Mouse (Mus musculus) frontal cortex, adult (tissue): ENCODE data around the gene Gal.
A peak's percentile ranks its signal among the peaks of the same experiment; 100 is the strongest.

Experiments used
- ATAC-seq: cut with Nextera tagmentation; 2 replicates; pipeline ENCODE4 v1.9.2; 2017; ENCODE audit warnings: mild to moderate bottlenecking, moderate library complexity, mixed read lengths; ENCODE audit not compliant: low TSS enrichment

Gene Gal

DNA sequence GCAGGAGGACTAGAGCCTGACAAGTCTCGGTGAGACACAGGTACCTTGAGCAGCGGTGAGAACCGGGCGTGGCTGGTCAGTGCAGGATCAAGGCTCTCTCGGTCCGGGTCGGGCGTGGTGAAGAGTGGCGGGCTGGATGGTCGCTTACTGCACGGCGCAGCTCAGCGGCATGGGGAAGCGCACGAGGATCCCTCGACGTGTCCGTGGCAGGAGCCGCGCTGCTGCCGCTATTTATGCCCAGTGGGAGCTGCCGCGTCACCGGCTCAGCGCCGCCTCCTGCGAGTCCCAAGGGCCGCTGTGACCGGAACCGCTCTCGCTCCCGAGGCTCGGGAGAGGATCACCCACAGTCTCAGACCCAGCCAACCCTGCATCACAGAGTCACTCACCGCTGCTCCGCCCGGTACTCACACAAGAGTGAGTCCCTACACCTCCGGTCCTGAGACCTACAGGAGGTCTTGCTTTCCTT, at the start of gene Gal:
TSS of gene Gal (minus strand) at position 277 of the 466 bp plus-strand sequence.
- no peak; the same call in 1 of the 2 replicates for ATAC-seq

DNA sequence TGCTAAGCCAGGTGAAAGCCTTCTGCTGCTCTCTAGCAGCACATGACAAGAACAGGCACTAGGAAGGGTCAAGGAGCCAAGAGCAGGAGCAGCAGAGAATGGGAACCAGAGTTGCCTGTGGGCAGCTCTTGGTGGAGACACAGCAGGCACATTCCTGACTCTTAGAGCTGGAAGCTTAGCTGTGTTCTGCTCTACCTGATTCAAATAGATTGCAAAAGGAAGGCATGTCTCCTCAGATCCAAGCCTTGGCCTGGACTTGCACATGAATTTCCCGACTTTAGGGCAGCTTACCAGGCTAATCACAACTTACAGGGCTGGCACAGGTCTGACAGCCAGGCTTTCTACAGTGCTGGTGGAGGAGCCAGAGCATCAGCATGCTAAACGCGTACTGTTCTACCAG, 45.6 kb upstream of the Gal start:
- ATAC-seq, result no peak

DNA sequence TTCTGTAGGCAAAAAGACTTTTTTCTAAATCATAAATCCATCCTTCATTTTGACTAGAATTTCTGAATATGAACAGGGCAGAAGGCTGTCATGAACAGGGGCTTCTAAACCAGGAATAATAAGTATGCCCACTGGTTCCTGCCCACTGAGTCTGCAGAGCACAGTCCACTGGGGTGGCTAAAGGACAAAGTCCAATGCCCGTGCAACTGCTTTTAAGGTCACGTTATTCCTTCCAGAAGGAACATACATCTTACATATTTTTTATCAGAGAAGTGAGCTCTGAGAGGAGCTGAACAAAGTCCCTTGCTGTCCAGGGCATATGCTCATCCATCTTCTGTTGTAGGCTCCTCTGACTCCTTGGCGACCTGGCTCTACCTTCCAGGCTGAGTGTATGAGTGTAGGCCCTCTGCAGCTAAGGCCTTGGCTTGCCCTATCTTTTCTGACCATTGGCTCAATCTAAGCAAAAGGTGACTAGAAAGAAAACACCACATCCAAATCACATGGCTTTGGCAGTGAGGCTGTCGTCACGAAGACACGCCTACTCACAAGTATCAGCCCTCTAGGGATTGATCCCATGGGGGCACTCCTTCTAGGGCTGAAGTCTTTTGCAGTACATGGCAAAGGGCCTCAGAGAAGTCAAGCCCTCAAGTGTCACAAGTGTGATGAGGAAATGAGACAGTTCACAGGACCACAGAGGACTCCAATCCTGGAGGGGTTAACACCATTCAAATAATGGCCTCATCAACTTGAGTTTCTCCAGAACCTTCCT, 44.2 kb upstream of the Gal start:
- no peak for ATAC-seq

DNA sequence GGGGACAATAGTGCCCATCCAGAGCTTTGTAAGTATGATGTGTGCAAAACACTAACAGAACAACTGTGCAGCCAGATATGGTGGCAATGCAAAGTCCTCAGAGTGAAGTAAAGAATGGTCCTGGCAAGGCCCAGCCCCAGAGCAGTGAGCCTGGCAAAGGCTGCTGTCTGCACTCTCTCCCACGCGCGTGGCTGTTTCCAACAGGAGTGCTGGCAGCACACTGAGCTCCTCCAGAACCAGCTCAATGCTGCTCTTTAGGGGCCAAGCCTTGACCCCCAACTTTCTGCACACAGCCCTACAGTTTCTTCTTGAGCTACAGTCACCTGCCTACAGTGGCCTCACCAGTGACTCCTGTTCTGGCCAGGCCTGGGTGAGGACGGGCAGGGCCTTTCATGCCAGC, 43.4 kb upstream of the Gal start:
- peak; percentile 38; the same call in 1 of the 2 replicates for ATAC-seq

DNA sequence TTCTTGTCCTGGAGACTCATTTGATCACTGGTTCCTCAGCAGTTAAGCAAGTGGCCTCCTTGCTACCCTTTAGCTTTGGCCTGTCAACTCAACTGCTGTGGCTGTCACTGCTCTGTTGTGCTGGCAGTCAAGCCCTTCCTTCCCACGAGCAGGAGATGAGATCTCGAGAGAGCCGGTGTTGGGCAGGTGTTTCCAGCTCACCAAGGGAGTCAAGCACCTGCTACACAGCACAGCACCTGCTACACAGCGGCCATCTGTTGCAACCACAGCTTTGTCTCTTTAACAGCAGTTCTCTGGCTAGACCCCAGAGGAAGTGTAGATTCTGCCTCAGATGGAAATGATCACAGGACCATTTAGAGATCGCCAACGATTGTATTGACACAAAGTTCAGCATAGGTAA, 37.3 kb upstream of the Gal start:
- ATAC-seq, result no peak

DNA sequence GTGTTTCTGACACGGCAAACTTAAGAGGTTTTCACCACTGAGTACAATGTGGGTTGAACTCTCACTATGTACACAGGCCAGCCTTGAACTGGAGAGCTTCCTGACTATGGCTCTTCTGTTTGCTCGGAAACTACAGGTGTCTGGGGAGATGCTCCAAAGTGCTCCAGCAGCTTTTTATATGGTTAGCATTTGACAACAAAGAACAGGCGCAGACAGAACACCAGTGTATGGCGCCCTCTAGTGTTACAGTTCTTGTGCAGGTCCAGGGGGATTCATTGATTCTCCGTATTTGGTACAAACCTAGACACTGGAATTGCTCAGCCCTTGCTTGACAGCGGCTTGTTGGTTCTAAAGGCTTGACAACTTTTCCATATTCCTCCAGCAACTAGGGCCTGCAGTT, 36.8 kb upstream of the Gal start:
- ATAC-seq, result peak; percentile 82

DNA sequence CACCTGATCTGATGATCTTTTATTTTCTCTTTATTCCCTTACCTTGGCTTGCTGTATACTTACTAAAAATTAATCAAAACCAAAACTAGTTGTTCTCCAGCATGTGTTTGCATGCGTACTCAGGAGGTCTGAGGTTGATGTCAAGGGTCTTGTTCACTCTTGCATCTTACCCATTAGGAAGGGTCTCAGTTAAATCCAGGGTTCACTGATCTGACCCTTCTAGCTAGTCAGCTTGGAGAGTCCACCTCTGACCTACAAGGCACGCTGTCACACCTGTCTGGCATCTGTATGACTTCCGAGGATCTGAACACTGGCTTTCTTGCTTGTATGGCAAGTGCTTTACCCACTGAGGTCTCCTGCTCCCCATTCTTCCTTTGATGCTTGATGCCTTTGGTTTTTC, 36.4 kb upstream of the Gal start:
- no peak for ATAC-seq

DNA sequence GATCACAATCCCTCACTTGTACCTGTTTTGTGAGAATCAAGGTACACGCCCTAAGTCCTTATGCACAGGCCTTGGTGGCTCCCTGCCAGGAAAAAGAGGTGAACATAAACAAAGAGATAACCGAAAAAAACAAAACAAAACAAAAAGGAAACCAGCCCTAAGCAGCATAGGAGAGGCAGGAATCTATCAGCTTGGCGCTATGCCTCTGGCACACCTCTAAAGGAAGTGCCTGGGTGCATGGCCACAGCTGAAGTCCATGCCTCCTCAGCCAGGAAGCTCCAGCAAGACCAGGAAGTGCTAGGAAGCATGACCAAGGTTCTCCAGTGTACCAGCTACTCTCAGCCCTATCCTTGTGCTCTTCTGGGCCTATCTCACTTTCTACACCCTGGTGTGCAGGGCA, 34.9 kb upstream of the Gal start:
- ATAC-seq, result no peak

DNA sequence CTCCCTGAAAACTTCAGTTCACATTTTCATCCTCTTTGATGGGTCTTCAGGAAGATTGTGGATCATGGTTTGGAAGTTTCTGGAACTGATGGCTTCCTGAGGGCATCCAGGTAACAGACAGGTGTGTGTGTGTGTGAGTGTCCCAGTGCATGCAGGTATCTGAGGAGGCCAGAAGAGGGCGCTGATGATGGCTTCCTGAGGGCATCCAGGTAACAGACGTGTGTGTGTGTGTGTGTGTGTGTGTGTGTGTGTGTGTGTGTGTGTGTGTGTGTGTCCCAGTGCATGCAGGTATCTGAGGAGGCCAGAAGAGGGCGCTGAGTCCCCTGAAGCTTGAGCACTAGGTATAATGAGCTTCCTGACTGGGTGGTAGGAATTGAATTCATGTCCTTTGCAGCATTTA, 33.0 kb upstream of the Gal start:
- no peak for ATAC-seq

DNA sequence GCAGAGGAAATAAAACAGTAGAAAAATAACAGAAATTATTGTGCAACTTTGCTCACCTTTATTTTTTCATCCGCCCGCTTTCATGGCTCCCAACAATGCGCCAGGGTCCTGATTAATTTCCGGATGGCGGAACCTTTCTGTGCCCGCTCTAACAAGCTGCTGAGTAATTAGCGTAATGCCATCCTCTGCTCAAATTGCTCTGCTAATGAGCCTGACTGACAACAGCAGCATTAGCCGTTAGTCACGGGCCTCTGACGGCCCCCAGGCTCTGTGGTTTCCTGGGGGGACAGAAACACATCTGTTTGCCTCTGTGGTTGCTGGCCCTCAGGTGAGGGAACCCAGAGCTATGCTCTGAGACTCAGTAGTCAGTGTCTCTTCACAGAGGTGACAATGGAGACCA, 26.7 kb upstream of the Gal start:
- no peak for ATAC-seq

DNA sequence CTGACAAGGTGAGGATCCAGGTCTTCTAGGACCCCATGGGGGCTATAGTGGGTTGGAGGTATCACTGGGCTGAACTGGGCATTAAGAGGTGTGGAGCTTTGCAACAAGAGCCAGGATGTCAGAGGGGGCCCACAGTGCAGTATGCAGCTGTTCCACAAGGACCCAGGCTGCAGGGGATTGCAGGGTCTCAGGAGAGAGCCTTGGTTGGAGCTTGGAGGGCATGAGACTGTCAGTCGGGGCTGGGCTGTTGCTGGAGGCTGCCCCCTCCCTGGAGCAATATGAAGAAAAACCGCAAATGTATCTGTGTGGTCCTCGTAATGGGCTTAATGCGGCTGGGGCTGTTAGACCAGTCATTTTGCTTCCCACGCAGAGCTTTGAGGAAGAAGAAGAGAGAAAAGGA, 26.3 kb upstream of the Gal start:
- ATAC-seq, result no peak

DNA sequence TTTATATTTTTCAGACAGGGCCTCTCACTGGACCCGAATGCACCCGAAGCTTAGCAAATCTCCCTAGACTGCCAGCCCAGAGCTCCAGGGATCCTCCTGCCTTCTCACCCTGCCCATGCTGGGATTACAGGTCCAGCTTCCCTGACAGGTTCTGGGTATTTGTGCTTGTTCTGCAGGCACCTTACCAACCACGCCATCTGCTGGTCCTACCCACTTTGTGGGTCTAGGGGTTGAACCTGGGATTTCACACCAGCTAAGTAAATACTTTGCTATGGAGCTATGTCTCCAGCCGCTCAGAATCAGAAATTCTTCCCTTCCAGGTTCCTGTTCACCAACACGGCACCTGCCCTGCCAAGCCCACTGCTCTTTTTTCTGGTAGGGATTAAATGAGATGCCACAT, 23.6 kb upstream of the Gal start:
- no peak for ATAC-seq

DNA sequence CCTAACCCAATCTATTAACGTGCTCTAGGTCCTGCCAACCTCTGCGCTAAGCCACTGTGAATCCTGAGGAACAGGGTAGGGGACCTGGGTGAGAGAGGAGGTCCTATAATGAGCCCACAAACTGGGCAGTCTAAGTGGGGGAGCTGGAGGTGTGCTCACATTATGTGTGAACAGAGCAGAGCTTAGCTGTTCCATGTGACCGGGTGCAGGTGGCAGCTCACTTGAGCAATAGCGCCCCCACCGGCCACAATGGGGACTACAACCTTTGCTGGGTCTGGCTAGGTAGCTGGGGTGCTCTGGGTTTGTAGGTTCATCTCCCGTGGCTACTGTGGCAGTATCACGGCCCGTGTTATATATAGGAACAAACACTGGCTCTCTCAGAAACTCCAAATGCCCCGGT, 22.5 kb upstream of the Gal start:
- no peak for ATAC-seq

DNA sequence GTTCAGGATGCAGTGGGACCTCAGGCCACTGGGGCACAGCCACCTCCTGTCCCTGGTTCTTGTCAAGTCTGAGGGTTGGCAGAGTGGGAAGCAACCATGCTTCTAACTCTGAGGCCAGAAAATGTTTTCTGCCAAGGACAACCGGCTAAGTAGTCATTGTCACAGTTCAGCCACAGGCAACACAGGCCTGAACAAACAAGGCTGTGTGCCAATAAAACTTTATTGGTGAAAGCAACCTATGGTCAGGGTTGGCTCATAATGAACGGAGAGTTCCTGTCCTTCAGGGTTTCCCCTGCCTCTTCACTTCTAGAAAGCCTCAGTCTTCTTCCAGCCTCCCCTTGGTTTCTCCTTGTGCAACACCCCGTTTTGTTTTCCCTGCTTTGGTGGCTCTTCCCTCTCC, 21.5 kb upstream of the Gal start:
- no peak for ATAC-seq

DNA sequence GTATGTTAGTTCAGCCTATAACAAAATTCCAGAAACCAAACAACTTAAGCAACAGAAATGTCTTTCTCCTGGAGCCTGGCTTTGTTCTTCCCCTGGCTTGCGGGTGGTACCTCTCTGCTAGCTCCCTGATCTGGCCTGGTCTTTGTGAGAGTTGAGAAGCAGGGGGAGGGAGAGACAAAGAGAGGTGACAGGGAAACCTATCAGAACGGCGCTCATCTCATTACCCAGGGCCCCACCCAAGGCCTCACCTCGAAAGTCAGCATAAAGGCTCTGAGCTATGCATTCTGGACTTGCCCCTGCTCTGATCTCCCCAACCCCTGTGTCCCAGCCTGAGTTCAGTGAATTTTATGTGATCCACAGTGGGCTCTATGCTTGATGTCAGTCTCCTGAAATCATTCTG, 20.3 kb upstream of the Gal start:
- ATAC-seq, result no peak

DNA sequence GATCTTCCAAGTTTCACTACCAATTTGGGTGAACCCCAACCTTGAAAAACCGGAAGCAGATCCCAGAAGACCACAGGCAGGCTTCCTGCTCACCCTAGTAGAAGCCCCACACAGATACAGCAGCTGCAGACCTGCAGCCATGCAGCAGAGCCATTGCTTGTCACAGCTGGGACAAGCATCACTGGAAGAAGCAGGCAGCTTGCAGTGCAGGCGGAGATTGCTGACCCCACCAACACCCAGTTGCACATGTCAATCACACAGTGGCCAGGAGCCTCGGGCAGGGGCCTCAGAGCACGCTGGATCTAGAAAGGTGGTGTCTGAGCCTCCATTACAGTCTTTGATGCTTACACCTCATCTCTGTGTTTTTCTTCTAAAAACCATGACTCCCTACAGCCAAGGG, 19.8 kb upstream of the Gal start:
- ATAC-seq, result no peak

DNA sequence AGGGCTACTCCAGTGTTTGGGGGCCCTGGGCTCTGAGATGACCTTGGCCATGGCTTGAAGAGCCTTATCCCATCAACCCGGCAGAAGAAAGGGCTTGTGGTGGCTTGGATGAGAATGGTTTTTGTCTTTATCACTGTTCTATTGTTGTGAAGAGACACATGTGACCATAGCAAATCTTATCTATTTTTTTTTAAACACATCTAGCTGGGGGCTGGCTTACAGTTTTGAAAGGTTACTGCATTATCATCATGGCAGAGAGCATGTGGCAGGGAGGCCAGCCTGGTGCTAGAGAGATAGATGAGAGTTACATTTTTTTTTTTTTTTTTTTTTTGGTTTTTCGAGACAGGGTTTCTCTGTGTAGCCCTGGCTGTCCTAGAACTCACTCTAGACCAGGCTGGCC, 17.6 kb upstream of the Gal start:
- ATAC-seq, result no peak

DNA sequence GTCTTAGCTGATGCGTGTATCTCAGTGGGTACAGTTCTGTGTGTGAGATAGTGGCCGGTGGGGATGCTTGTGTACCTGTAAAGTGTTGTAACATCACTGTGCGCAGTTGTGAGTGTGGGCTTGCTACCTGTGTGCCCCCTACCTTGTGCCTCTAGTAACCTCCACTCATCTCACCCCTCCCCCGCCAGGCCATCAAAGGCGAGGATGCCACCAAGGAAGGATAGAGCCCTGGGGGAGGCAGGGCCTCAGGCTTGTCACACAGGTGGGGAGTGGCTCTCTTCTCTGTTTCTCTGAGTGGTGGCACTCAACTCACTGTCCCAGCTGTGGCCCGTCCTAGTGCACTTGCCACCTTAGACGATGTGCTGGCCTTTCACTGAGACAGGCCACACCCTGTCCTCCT, 16.7 kb upstream of the Gal start:
- ATAC-seq, result no peak

DNA sequence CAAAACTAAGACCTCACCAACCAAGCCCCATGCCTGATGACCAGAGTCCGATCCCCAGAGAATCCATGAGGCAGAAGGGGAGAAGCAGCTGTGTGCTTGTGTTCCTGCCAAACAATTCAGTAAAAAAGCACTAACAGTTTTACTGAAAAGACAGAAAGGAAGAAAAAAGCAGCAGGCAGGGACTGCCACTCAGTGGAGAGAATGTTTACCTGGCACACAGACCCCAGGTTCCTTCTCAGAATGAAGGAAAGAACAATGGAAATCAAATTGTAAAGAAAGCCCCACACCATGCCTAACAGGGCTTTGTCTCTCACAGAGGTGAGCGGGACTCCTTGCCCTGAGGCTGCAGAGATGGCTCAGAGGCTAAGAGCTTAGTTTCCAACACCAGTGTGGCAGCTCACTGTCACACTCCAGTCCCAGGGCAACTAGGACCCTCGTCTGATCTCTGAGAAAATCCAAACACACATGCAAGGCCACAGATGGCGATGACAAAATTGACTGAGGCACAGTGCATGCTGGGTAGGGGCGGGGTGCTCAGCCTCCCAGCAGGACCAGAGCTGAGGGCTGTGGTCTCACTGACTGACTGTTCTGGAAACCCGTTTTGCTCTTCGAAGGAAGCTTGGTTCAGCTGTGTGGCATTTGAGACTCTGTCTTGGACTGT, 14.9 kb upstream of the Gal start:
- ATAC-seq, result no peak

DNA sequence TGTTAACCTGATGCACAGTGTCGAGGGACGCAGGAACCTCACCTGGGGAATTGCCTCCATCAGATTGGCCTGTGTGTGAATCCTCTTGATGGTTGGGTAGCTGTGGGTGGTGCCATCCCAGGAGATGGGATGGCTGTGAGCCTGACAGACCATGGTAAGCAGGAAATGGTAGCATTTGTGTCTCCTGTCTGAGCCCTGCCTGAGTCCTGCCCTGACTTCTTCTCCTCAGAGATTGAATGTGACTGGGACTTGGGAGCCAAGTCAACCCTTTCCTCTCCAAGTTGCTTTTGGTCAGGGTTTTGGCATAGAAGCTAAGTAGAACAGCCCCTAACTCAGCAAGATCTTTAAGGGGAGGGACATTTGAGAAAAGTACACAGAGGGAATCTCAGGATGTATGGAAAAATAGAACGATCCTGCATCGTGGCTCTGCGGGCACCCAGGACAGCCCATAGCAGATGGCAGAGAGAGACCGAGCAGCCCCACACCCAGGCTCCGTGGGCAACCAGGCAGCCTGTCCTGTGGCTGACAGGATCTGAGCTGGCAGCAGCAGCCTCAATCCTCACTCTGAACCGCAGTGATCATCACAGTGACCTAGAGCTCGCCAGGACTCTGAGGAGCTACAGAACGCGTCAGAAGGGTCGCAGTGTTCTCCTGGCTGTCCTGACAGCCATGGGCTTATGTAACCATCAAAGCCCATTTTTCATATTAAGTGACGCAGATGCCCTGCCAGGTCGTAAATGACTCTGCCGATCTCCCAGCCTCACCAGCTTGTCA, 13.9 kb upstream of the Gal start:
- ATAC-seq, result no peak

DNA sequence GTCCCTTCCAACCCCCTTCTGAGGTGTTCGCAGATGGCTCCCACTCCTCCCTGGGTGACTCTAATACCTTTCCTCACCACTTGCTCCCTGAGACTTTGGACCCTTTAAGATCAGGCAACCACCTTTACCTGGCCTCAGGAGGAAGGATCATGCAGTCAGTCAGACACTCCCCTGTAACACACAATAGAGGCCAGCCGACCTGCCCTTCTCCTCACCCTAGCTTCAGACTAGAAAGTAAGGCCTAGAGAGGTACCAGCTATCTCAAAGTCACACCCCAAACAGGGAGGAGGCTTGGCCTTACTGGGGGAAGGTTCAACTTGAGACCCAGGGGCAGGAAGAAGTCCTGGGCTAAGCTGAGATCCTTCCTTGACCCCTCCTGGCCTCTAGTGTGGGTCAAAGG, 9.9 kb upstream of the Gal start:
- no peak for ATAC-seq

DNA sequence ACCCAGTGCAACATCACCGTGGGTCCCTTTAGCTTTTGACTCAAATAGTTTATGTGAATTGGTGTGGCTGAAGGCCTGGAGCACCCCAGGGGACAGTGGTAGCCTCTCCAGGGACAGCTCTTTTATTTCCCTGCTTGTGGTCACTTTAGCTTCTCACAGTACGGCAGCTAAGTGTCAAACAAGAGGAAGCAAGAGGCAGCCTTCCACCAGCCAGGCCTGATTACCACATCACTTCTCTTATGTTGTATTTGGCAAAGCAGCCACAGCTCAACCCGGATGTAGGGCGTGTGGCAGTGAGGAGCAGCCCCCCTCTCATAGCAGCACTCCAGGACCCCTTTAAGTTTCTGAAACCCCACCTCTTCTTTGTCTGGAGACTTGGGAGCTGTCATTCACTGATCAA, 8.6 kb upstream of the Gal start:
- ATAC-seq, result no peak

DNA sequence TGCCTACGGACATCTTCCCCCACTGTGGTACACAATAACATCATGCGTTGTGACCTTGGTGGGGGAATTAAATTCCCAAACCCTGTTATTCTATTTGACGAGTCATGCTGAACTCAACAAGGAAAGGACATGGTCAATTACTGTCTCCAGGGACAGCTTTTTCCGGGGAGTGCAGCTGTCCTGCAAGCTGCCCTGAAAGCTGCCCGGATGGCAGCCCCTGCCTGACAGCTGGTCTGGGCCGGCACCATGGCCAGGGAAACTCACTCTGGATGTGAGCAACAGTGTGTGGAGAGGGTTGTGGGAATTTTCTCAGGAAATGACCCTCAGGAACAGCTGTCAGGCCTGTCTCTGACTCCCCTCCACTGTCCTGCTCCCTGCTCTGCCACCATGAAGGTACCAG, 8.1 kb upstream of the Gal start:
- no peak for ATAC-seq
